Mouse (Mus musculus): ENCODE results near the gene Neurl4. TPM values are rescaled to one million over a fixed set of nuclear protein-coding genes. Genes with fewer than 3 reads are reported as not detected.

Neurl4 gene
- polyA plus RNA-seq, 1 experiment from 2014 or later = 16.3 TPM

GRCm38 (mm10) chr11:69879711-69880110 is 21.2 kb upstream of the Neurl4 start:
- Histone ChIP-seq H3K4me3 (ENCODE audit: low read depth, low read length) (peak overlapping the region; percentile 43; the same call in 1 of the 2 replicates), H3K27ac (ENCODE audit: low read depth, low read length) (no peak overlapping the region), H3K27me3 (ENCODE audit: control insufficient read depth, insufficient read depth, low read length) (peaks cover 3% of the 10 kb centered on the region; the same call in 1 of the 2 replicates), H3K4me2 (peak overlapping the region; percentile 58), H3K4me1 (ENCODE audit: control insufficient read depth, insufficient read depth, low read length) (peaks cover 19% of the 10 kb centered on the region), H3K9ac (ENCODE audit: low read length) (no peak overlapping the region), H3K9me3 (ENCODE audit: control insufficient read depth, low read length) (no peaks in the 10 kb centered on the region), H3K36me3 (ENCODE audit: control insufficient read depth, insufficient read depth, low read length) (no peaks in the 10 kb centered on the region)
- ATAC-seq (ENCODE audit: low FRiP score) = no peak
- no peak for DNase-seq (ENCODE audit: low spot score, missing footprints)
- 64% methylated on average over 15 of the region's 15 CpGs for WGBS

GRCm38 (mm10) chr11:69880506-69880852 is 20.4 kb upstream of the Neurl4 start:
- H3K27ac ChIP-seq (ENCODE audit: low read depth, low read length) = no peak overlapping the region; the same call in 1 of the 2 replicates

GRCm38 (mm10) chr11:69880853-69881603 is 19.8 kb upstream of the Neurl4 start, which contains the start of gene Kctd11:
Kctd11 (minus strand) TSS chr11:69881406.
- peaks cover 19% of the 10 kb centered on the region for H3K4me1 ChIP-seq (ENCODE audit: control insufficient read depth, insufficient read depth, low read length)

More at GRCm38 (mm10) chr11:69880506-69880852, 20.4 kb upstream of the Neurl4 start:
- DNase-seq (ENCODE audit: low spot score, missing footprints) (no peak), ATAC-seq (ENCODE audit: low FRiP score) (peak; percentile 55; the same call in 1 of the 2 replicates)
- Histone ChIP-seq H3K9ac (ENCODE audit: low read length) (peak overlapping the region; percentile 60), H3K36me3 (ENCODE audit: control insufficient read depth, insufficient read depth, low read length) (no peaks in the 10 kb centered on the region), H3K4me3 (ENCODE audit: low read depth, low read length) (peak overlapping the region; percentile 43), H3K4me2 (peak overlapping the region; percentile 58), H3K27me3 (ENCODE audit: control insufficient read depth, insufficient read depth, low read length) (peaks cover 3% of the 10 kb centered on the region; the same call in 1 of the 2 replicates), H3K9me3 (ENCODE audit: control insufficient read depth, low read length) (no peaks in the 10 kb centered on the region), H3K4me1 (ENCODE audit: control insufficient read depth, insufficient read depth, low read length) (peaks cover 19% of the 10 kb centered on the region)
- WGBS = under 1% methylated on average over 18 of the region's 18 CpGs

GRCm38 (mm10) chr11:69881787-69882670 is 18.8 kb upstream of the Neurl4 start:
- Histone ChIP-seq H3K36me3 (ENCODE audit: control insufficient read depth, insufficient read depth, low read length) (no peaks in the 10 kb centered on the region), H3K4me2 (peak overlapping the region; percentile 58), H3K27me3 (ENCODE audit: control insufficient read depth, insufficient read depth, low read length) (peaks cover 3% of the 10 kb centered on the region; the same call in 1 of the 2 replicates), H3K9me3 (ENCODE audit: control insufficient read depth, low read length) (no peaks in the 10 kb centered on the region), H3K4me1 (ENCODE audit: control insufficient read depth, insufficient read depth, low read length) (peaks cover 17% of the 10 kb centered on the region), H3K27ac (ENCODE audit: low read depth, low read length) (no peak overlapping the region), H3K4me3 (ENCODE audit: low read depth, low read length) (peak overlapping the region; percentile 43; the same call in 1 of the 2 replicates), H3K9ac (ENCODE audit: low read length) (peak overlapping the region; percentile 60)
- DNase-seq (ENCODE audit: low spot score, missing footprints) = no peak
- WGBS = 58% methylated on average over 21 of the region's 21 CpGs
- no peak for ATAC-seq (ENCODE audit: low FRiP score)

More at GRCm38 (mm10) chr11:69880853-69881603, 19.8 kb upstream of the Neurl4 start, which contains the start of gene Kctd11:
- peak within 1 kb of the TSS; percentile 43 for H3K4me3 ChIP-seq (ENCODE audit: low read depth, low read length)
- ATAC-seq (ENCODE audit: low FRiP score) = peak; percentile 86
- H3K9me3 ChIP-seq (ENCODE audit: control insufficient read depth, low read length) = no peaks in the 10 kb centered on the region
- peaks cover 3% of the 10 kb centered on the region; the same call in 1 of the 2 replicates for H3K27me3 ChIP-seq (ENCODE audit: control insufficient read depth, insufficient read depth, low read length)
- DNase-seq (ENCODE audit: low spot score, missing footprints) = peak; percentile 98
- H3K27ac ChIP-seq (ENCODE audit: low read depth, low read length) = no peak within 1 kb of the TSS; the same call in 1 of the 2 replicates
- H3K9ac ChIP-seq (ENCODE audit: low read length) = peak within 1 kb of the TSS; percentile 60
- H3K4me2 ChIP-seq = peak within 1 kb of the TSS; percentile 58
- WGBS = under 1% methylated on average over 46 of the region's 46 CpGs
- H3K36me3 ChIP-seq (ENCODE audit: control insufficient read depth, insufficient read depth, low read length) = no peaks in the 10 kb centered on the region

GRCm38 (mm10) chr11:69883066-69883465 is 17.8 kb upstream of the Neurl4 start:
- no peak overlapping the region for H3K27ac ChIP-seq (ENCODE audit: low read depth, low read length)
- ATAC-seq (ENCODE audit: low FRiP score) (no peak), DNase-seq (ENCODE audit: low spot score, missing footprints) (no peak)
- WGBS = 63% methylated on average over 4 of the region's 4 CpGs
- no peaks in the 10 kb centered on the region for H3K9me3 ChIP-seq (ENCODE audit: control insufficient read depth, low read length)
- peaks cover 13% of the 10 kb centered on the region for H3K4me1 ChIP-seq (ENCODE audit: control insufficient read depth, insufficient read depth, low read length)
- H3K36me3 ChIP-seq (ENCODE audit: control insufficient read depth, insufficient read depth, low read length) = no peaks in the 10 kb centered on the region
- H3K9ac ChIP-seq (ENCODE audit: low read length) = no peak overlapping the region
- peaks cover 3% of the 10 kb centered on the region; the same call in 1 of the 2 replicates for H3K27me3 ChIP-seq (ENCODE audit: control insufficient read depth, insufficient read depth, low read length)
- no peak overlapping the region for H3K4me2 ChIP-seq
- H3K4me3 ChIP-seq (ENCODE audit: low read depth, low read length) = no peak overlapping the region

GRCm38 (mm10) chr11:69883527-69884151 is 17.2 kb upstream of the Neurl4 start:
- WGBS = 90% methylated on average over 8 of the region's 8 CpGs
- no peak overlapping the region for H3K4me2 ChIP-seq
- no peaks in the 10 kb centered on the region for H3K9me3 ChIP-seq (ENCODE audit: control insufficient read depth, low read length)
- H3K27me3 ChIP-seq (ENCODE audit: control insufficient read depth, insufficient read depth, low read length) = peaks cover 3% of the 10 kb centered on the region; the same call in 1 of the 2 replicates
- no peak overlapping the region for H3K9ac ChIP-seq (ENCODE audit: low read length)
- no peak for DNase-seq (ENCODE audit: low spot score, missing footprints)
- peaks cover 13% of the 10 kb centered on the region for H3K4me1 ChIP-seq (ENCODE audit: control insufficient read depth, insufficient read depth, low read length)
- no peak for ATAC-seq (ENCODE audit: low FRiP score)
- no peak overlapping the region for H3K27ac ChIP-seq (ENCODE audit: low read depth, low read length)
- H3K4me3 ChIP-seq (ENCODE audit: low read depth, low read length) = no peak overlapping the region
- no peaks in the 10 kb centered on the region for H3K36me3 ChIP-seq (ENCODE audit: control insufficient read depth, insufficient read depth, low read length)

GRCm38 (mm10) chr11:69884240-69884639 is 16.6 kb upstream of the Neurl4 start:
- no peak overlapping the region for H3K27ac ChIP-seq (ENCODE audit: low read depth, low read length)
- 86% methylated on average over 9 of the region's 9 CpGs for WGBS
- ATAC-seq (ENCODE audit: low FRiP score) = no peak

GRCm38 (mm10) chr11:69884663-69885062 is 16.2 kb upstream of the Neurl4 start:
- Histone ChIP-seq H3K4me1 (ENCODE audit: control insufficient read depth, insufficient read depth, low read length) (peaks cover 9% of the 10 kb centered on the region; the same call in 1 of the 2 replicates), H3K27ac (ENCODE audit: low read depth, low read length) (no peak overlapping the region), H3K36me3 (ENCODE audit: control insufficient read depth, insufficient read depth, low read length) (no peaks in the 10 kb centered on the region), H3K27me3 (ENCODE audit: control insufficient read depth, insufficient read depth, low read length) (peaks cover 3% of the 10 kb centered on the region; the same call in 1 of the 2 replicates), H3K9me3 (ENCODE audit: control insufficient read depth, low read length) (no peaks in the 10 kb centered on the region), H3K9ac (ENCODE audit: low read length) (no peak overlapping the region), H3K4me3 (ENCODE audit: low read depth, low read length) (no peak overlapping the region), H3K4me2 (no peak overlapping the region)
- 90% methylated on average over 8 of the region's 8 CpGs for WGBS
- ATAC-seq (ENCODE audit: low FRiP score) (no peak), DNase-seq (ENCODE audit: low spot score, missing footprints) (no peak)

More at GRCm38 (mm10) chr11:69884240-69884639, 16.6 kb upstream of the Neurl4 start:
- H3K4me2 ChIP-seq = no peak overlapping the region
- H3K27me3 ChIP-seq (ENCODE audit: control insufficient read depth, insufficient read depth, low read length) = peaks cover 3% of the 10 kb centered on the region; the same call in 1 of the 2 replicates
- peaks cover 13% of the 10 kb centered on the region for H3K4me1 ChIP-seq (ENCODE audit: control insufficient read depth, insufficient read depth, low read length)
- no peaks in the 10 kb centered on the region for H3K9me3 ChIP-seq (ENCODE audit: control insufficient read depth, low read length)
- DNase-seq (ENCODE audit: low spot score, missing footprints) = no peak
- no peak overlapping the region for H3K4me3 ChIP-seq (ENCODE audit: low read depth, low read length)
- no peak overlapping the region for H3K9ac ChIP-seq (ENCODE audit: low read length)
- no peaks in the 10 kb centered on the region for H3K36me3 ChIP-seq (ENCODE audit: control insufficient read depth, insufficient read depth, low read length)

Data from midbrain, embryonic 11.5 days (tissue).